Mouse (Mus musculus) stomach, embryonic 14.5 days (tissue): ENCODE measurements around the gene Akr1c19. TPM values are rescaled to one million over a fixed set of nuclear protein-coding genes. Genes with fewer than 3 reads are reported as not detected.
"Not testable (repeated sequence)": the region's sequence is repeated elsewhere in the genome, so short reads cannot be mapped to it uniquely, and the experiment has no call there.

ENCODE experiments used
- ATAC-seq: fragments of 200-750 bp; cut with Nextera tagmentation; 2 replicates; pipeline ENCODE4 v1.8.0; 2017; ENCODE audit warnings: low read depth, moderate TSS enrichment; ENCODE audit not compliant: insufficient number of reproducible peaks, insufficient read depth, low FRiP score
- H3K27ac ChIP-seq: fragments of 300-500 bp; sonication (generic); 2 replicates; pipeline ENCODE4 v1.5.1; 2014; ENCODE audit warnings: mild to moderate bottlenecking, low read length, moderate library complexity, mixed read lengths
- H3K27me3 ChIP-seq: fragments of 300-500 bp; sonication (generic); 2 replicates; pipeline ENCODE4 v1.6.1; 2014; ENCODE audit warnings: low read length, control low read depth, mixed read lengths; ENCODE audit not compliant: control insufficient read depth, insufficient read depth
- H3K36me3 ChIP-seq: fragments of 300-500 bp; sonication (generic); 2 replicates; pipeline ENCODE4 v1.6.1; 2014; ENCODE audit warnings: mild to moderate bottlenecking, control low read depth, low read length, moderate library complexity, mixed read lengths; ENCODE audit not compliant: control insufficient read depth, insufficient read depth
- H3K4me1 ChIP-seq: fragments of 300-500 bp; sonication (generic); 2 replicates; pipeline ENCODE4 v1.6.1; 2014; ENCODE audit warnings: low read length, control low read depth, mixed read lengths; ENCODE audit not compliant: control insufficient read depth, insufficient read depth
- H3K4me2 ChIP-seq: fragments of 300-500 bp; sonication (generic); replicated peaks from 2 replicates; pipeline ENCODE4 v1.6.1; 2014; ENCODE audit warnings: low read depth, low read length, control low read depth
- H3K4me3 ChIP-seq: fragments of 300-500 bp; sonication (generic); 2 replicates; pipeline ENCODE4 v1.5.1; 2014; ENCODE audit warnings: low read depth, low read length, control low read depth
- H3K9ac ChIP-seq: fragments of 300-500 bp; sonication (generic); replicated peaks from 2 replicates; pipeline ENCODE4 v1.6.1; 2014; ENCODE audit warnings: low read depth, mild to moderate bottlenecking, control low read depth, low read length, moderate library complexity, mixed read lengths
- H3K9me3 ChIP-seq: fragments of 300-500 bp; sonication (generic); 2 replicates; pipeline ENCODE4 v1.6.1; 2016; ENCODE audit warnings: low read depth, low read length, control low read depth; ENCODE audit not compliant: control insufficient read depth
- whole genome bisulfite sequencing: fragments of 180-500 bp; shearing (Covaris S2); extraction: QIAGEN DNeasy Blood & Tissue Kit; methylation state at CpG from one replicate; pipeline ENCODE4 v1.1.7; 2014; 5-methylcytosine and 5-hydroxymethylcytosine counted together
- polyA plus RNA-seq: library from polyadenylated mRNA; unstranded; fragments of >200 nt; fragmentation: Nextera tagmentation; extraction: Ambion mirVana; gene quantifications from 2 replicates; pipeline ENCODE4 v1.2.1, GENCODE M21; 2014

The Akr1c19 gene
- 94.6 and 98.8 TPM in 2 replicates for polyA plus RNA-seq

DNA sequence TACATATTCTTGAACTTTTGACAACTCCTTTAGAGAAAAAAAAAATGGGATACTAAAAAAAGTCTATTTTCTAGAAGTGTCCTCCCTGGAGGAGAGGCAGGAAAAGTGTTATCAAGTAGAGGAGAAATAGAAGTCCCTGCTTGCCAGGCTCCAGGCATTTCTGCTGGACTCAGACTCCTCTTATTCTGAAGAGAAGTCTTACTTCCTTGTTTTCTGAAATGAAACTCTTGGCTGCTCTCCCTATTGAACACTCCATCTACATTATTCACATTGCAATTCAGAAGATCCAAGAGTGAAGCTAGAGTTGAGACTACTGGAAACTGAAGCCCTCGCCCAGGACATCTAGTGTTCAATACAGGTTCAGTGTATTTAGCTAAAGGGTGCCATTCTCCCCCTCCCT lies at the start of gene Akr1c19:
TSS of gene Akr1c19 (plus strand) at position 260 of the 400 bp plus-strand sequence.
- Histone ChIP-seq H3K4me3 (no peak within 1 kb of the TSS), H3K4me2 (no peak within 1 kb of the TSS), H3K27me3 (no peaks in the 10 kb centered on the region), H3K4me1 (no peaks in the 10 kb centered on the region), H3K36me3 (no peaks in the 10 kb centered on the region), H3K27ac (no peak within 1 kb of the TSS), H3K9me3 (no peaks in the 10 kb centered on the region), H3K9ac (no peak within 1 kb of the TSS)
- no peak for ATAC-seq
- WGBS, result 63% methylated on average over 1 of the region's 1 CpGs

- H3K27me3 ChIP-seq, H3K27ac ChIP-seq, H3K4me2 ChIP-seq, H3K9ac ChIP-seq, H3K9me3 ChIP-seq, H3K4me1 ChIP-seq, H3K4me3 ChIP-seq, H3K36me3 ChIP-seq, ATAC-seq: not testable (repeated sequence)
- WGBS, result 89% methylated on average over 4 of the region's 4 CpGs
These were observed 47.2 kb upstream of the Akr1c19 start for GRCm38 (mm10) chr13:4181321-4181720.

GRCm38 (mm10) chr13:4183116-4183515 lies 45.4 kb upstream of the Akr1c19 start:
- no peak for ATAC-seq
- Histone ChIP-seq H3K4me1 (no peaks in the 10 kb centered on the region), H3K4me3 (no peak overlapping the region), H3K27me3 (no peaks in the 10 kb centered on the region), H3K9ac (no peak overlapping the region), H3K27ac (no peak overlapping the region), H3K4me2 (no peak overlapping the region), H3K36me3 (no peaks in the 10 kb centered on the region), H3K9me3 (no peaks in the 10 kb centered on the region)
- 69% methylated on average over 9 of the region's 9 CpGs for whole genome bisulfite sequencing

- H3K27me3 ChIP-seq, H3K9ac ChIP-seq, H3K27ac ChIP-seq, H3K9me3 ChIP-seq, H3K36me3 ChIP-seq, H3K4me2 ChIP-seq, ATAC-seq, H3K4me1 ChIP-seq, H3K4me3 ChIP-seq: not testable (repeated sequence)
- WGBS, result 70% methylated on average over 7 of the region's 7 CpGs
These were observed 41.7 kb upstream of the Akr1c19 start for GRCm38 (mm10) chr13:4186641-4187411.

GRCm38 (mm10) chr13:4188174-4188573 lies 40.3 kb upstream of the Akr1c19 start:
- Histone ChIP-seq H3K27me3 (no peaks in the 10 kb centered on the region), H3K4me3 (no peak overlapping the region), H3K9ac (no peak overlapping the region), H3K4me1 (no peaks in the 10 kb centered on the region), H3K36me3 (no peaks in the 10 kb centered on the region), H3K9me3 (no peaks in the 10 kb centered on the region), H3K27ac (no peak overlapping the region), H3K4me2 (no peak overlapping the region)
- ATAC-seq, result no peak
- WGBS, result 92% methylated on average over 2 of the region's 2 CpGs

DNA sequence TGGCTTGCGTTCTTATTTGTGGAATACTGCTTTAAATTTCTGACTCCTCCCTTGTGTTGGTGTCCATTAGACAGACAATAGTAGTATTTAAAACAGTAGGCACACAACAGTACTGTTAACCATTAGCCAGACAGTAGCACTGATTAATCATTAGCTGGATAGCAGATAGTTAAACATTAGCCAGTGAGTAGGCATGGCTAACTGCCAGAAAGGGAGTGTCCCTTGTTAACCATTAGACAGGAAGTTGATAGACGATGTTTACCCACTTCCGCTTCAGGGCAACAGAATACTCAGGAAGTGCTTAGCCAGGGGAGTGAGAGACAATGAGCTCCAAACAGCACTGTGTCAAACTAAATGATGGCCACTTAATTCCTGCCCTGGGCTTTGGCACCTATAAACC lies 37.6 kb upstream of the Akr1c19 start, which contains the start of gene Akr1c13:
TSS of gene Akr1c13 (plus strand) at position 247 of the 400 bp plus-strand sequence.
- no peaks in the 10 kb centered on the region for H3K27me3 ChIP-seq
- H3K4me1 ChIP-seq, result no peaks in the 10 kb centered on the region
- H3K4me3 ChIP-seq, result peak within 1 kb of the TSS; percentile 27
- 44% methylated on average over 3 of the region's 3 CpGs for WGBS
- no peaks in the 10 kb centered on the region for H3K9me3 ChIP-seq
- H3K4me2 ChIP-seq, result peak within 1 kb of the TSS; percentile 23
- ATAC-seq, result peak; percentile 92
- H3K27ac ChIP-seq, result peak within 1 kb of the TSS; percentile 48; the same call in 1 of the 2 replicates
- H3K36me3 ChIP-seq, result no peaks in the 10 kb centered on the region
- H3K9ac ChIP-seq, result no peak within 1 kb of the TSS

GRCm38 (mm10) chr13:4192511-4192910 lies 36.0 kb upstream of the Akr1c19 start:
- H3K36me3 ChIP-seq, result no peaks in the 10 kb centered on the region
- no peak overlapping the region for H3K4me3 ChIP-seq
- no peaks in the 10 kb centered on the region for H3K9me3 ChIP-seq
- no peaks in the 10 kb centered on the region for H3K4me1 ChIP-seq
- no peak overlapping the region for H3K9ac ChIP-seq
- ATAC-seq, result no peak
- H3K4me2 ChIP-seq, result no peak overlapping the region
- 65% methylated on average over 3 of the region's 3 CpGs for WGBS
- H3K27me3 ChIP-seq, result no peaks in the 10 kb centered on the region
- no peak overlapping the region for H3K27ac ChIP-seq

GRCm38 (mm10) chr13:4206147-4206903 lies 22.2 kb upstream of the Akr1c19 start:
- Histone ChIP-seq H3K4me2 (no peak overlapping the region), H3K4me3 (no peak overlapping the region), H3K27ac (no peak overlapping the region), H3K27me3 (no peaks in the 10 kb centered on the region), H3K36me3 (no peaks in the 10 kb centered on the region), H3K9me3 (no peaks in the 10 kb centered on the region), H3K9ac (no peak overlapping the region), H3K4me1 (no peaks in the 10 kb centered on the region)
- ATAC-seq, result no peak
- 41% methylated on average over 1 of the region's 1 CpGs for WGBS
